Mouse (Mus musculus) hindbrain, embryonic 11.5 days (tissue): Measurements from ENCODE around the gene Bcl11b. TPM values are rescaled to one million over a fixed set of nuclear protein-coding genes. Genes with fewer than 3 reads are reported as not detected.

Experiments
- ATAC-seq: fragments of 200-750 bp; cut with Nextera tagmentation; 2 replicates; pipeline ENCODE4 v1.8.0; 2017; ENCODE audit warnings: mild to moderate bottlenecking, moderate TSS enrichment, moderate library complexity; ENCODE audit not compliant: low FRiP score
- DNase-seq: peaks from one replicate; pipeline ENCODE4 v3.0.0-alpha.2; 2015; ENCODE audit warnings: low spot score
- H3K27ac ChIP-seq: fragments of 300-500 bp; sonication (generic); 2 replicates; pipeline ENCODE4 v1.5.1; 2014; ENCODE audit warnings: mild to moderate bottlenecking, low read depth, low read length
- H3K27me3 ChIP-seq: fragments of 300-500 bp; sonication (generic); 2 replicates; pipeline ENCODE4 v1.6.1; 2014; ENCODE audit warnings: mild to moderate bottlenecking, low read length, moderate library complexity, mixed read lengths; ENCODE audit not compliant: control insufficient read depth, insufficient read depth
- H3K36me3 ChIP-seq: fragments of 300-500 bp; sonication (generic); 2 replicates; pipeline ENCODE4 v1.6.1; 2014; ENCODE audit warnings: mild to moderate bottlenecking, low read length, moderate library complexity, mixed read lengths; ENCODE audit not compliant: control insufficient read depth, insufficient read depth
- H3K4me1 ChIP-seq: fragments of 300-500 bp; sonication (generic); replicated peaks from 2 replicates; pipeline ENCODE4 v1.6.1; 2014; ENCODE audit warnings: low read length, mixed read lengths; ENCODE audit not compliant: control insufficient read depth, insufficient read depth
- H3K4me2 ChIP-seq: fragments of 300-500 bp; sonication (generic); replicated peaks from 2 replicates; pipeline ENCODE4 v1.6.1; 2014; ENCODE audit warnings: mild to moderate bottlenecking, low read depth, low read length
- H3K4me3 ChIP-seq: fragments of 300-500 bp; sonication (generic); 2 replicates; pipeline ENCODE4 v1.5.1; 2014; ENCODE audit warnings: low read depth, low read length
- H3K9ac ChIP-seq: fragments of 300-500 bp; sonication (generic); 2 replicates; pipeline ENCODE4 v1.6.1; 2014; ENCODE audit warnings: low read depth, low read length
- H3K9me3 ChIP-seq: fragments of 300-500 bp; sonication (generic); 2 replicates; pipeline ENCODE4 v1.6.1; 2016; ENCODE audit warnings: low read length; ENCODE audit not compliant: control insufficient read depth
- WGBS: fragments of 180-500 bp; shearing (Covaris S2); extraction: QIAGEN DNeasy Blood & Tissue Kit; methylation state at CpG from one replicate; pipeline ENCODE4 v1.1.7; 2014; 5-methylcytosine and 5-hydroxymethylcytosine counted together
- polyA plus RNA-seq: library from polyadenylated mRNA; unstranded; fragments of >200 nt; fragmentation: Nextera tagmentation; extraction: Ambion mirVana; gene quantifications from 2 replicates; pipeline ENCODE4 v1.2.1, GENCODE M21; 2014

The Bcl11b gene
- polyA plus RNA-seq, 1 experiment from 2014 or later = 6.8 TPM

GRCm38 (mm10) chr12:108001652-108002340, 1.6 kb downstream of the Bcl11b start:
- WGBS = 1% methylated on average over 37 of the region's 37 CpGs
- H3K9me3 ChIP-seq = no peaks in the 10 kb centered on the region
- no peak for ATAC-seq
- H3K9ac ChIP-seq = peak overlapping the region; percentile 98
- H3K4me2 ChIP-seq = peak overlapping the region; percentile 90
- DNase-seq = peak; percentile 64
- no peak overlapping the region for H3K27ac ChIP-seq
- H3K27me3 ChIP-seq = peaks cover 16% of the 10 kb centered on the region
- H3K4me3 ChIP-seq = peak overlapping the region; percentile 78
- peaks cover 7% of the 10 kb centered on the region; the same call in 1 of the 2 replicates for H3K4me1 ChIP-seq
- H3K36me3 ChIP-seq = no peaks in the 10 kb centered on the region

- Histone ChIP-seq H3K9me3 (no peaks in the 10 kb centered on the region), H3K36me3 (no peaks in the 10 kb centered on the region), H3K27me3 (peaks cover 16% of the 10 kb centered on the region), H3K4me3 (peak overlapping the region; percentile 78), H3K27ac (0 out of 2 replicates have a peak overlapping the region, but pooled peaks have one; percentile 30), H3K4me1 (peaks cover 7% of the 10 kb centered on the region; the same call in 1 of the 2 replicates), H3K4me2 (peak overlapping the region; percentile 90), H3K9ac (peak overlapping the region; percentile 31; the same call in 1 of the 2 replicates)
- DNase-seq (no peak), ATAC-seq (no peak)
- 22% methylated on average over 2 of the region's 2 CpGs for WGBS
These were observed 2.7 kb downstream of the Bcl11b start for GRCm38 (mm10) chr12:108000715-108001080.

GRCm38 (mm10) chr12:107999751-108000714, 3.4 kb downstream of the Bcl11b start:
- Histone ChIP-seq H3K4me2 (peak overlapping the region; percentile 90), H3K9me3 (no peaks in the 10 kb centered on the region), H3K4me3 (peak overlapping the region; percentile 78), H3K27me3 (peaks cover 12% of the 10 kb centered on the region; the same call in 1 of the 2 replicates), H3K4me1 (peaks cover 3% of the 10 kb centered on the region; the same call in 1 of the 2 replicates), H3K9ac (peak overlapping the region; percentile 31; the same call in 1 of the 2 replicates), H3K27ac (0 out of 2 replicates have a peak overlapping the region, but pooled peaks have one; percentile 30), H3K36me3 (no peaks in the 10 kb centered on the region)
- WGBS = 71% methylated on average over 15 of the region's 15 CpGs
- DNase-seq (no peak), ATAC-seq (no peak)

- Histone ChIP-seq H3K27ac (no peak overlapping the region), H3K36me3 (no peaks in the 10 kb centered on the region), H3K4me1 (peaks cover 2% of the 10 kb centered on the region; the same call in 1 of the 2 replicates), H3K9ac (no peak overlapping the region), H3K4me2 (no peak overlapping the region; the same call in 1 of the 2 replicates), H3K4me3 (no peak overlapping the region), H3K9me3 (no peaks in the 10 kb centered on the region), H3K27me3 (peaks cover 12% of the 10 kb centered on the region; the same call in 1 of the 2 replicates)
- ATAC-seq = no peak
- peak; percentile 92 for DNase-seq
- WGBS = 2% methylated on average over 20 of the region's 20 CpGs
These were observed 4.7 kb downstream of the Bcl11b start for GRCm38 (mm10) chr12:107998746-107999145.

- Histone ChIP-seq H3K27me3 (peaks cover 12% of the 10 kb centered on the region; the same call in 1 of the 2 replicates), H3K4me1 (peaks cover 2% of the 10 kb centered on the region; the same call in 1 of the 2 replicates), H3K9me3 (no peaks in the 10 kb centered on the region), H3K27ac (no peak overlapping the region), H3K36me3 (no peaks in the 10 kb centered on the region), H3K9ac (no peak overlapping the region), H3K4me3 (no peak overlapping the region), H3K4me2 (no peak overlapping the region)
- DNase-seq (no peak), ATAC-seq (no peak)
- WGBS = 67% methylated on average over 11 of the region's 11 CpGs
These were observed 5.5 kb downstream of the Bcl11b start for GRCm38 (mm10) chr12:107997901-107998300.

- Histone ChIP-seq H3K27me3 (peaks cover 12% of the 10 kb centered on the region; the same call in 1 of the 2 replicates), H3K9me3 (no peaks in the 10 kb centered on the region), H3K4me2 (no peak overlapping the region), H3K9ac (no peak overlapping the region), H3K27ac (no peak overlapping the region), H3K4me1 (peaks cover 2% of the 10 kb centered on the region; the same call in 1 of the 2 replicates), H3K36me3 (no peaks in the 10 kb centered on the region), H3K4me3 (no peak overlapping the region)
- ATAC-seq = no peak
- no peak for DNase-seq
- WGBS = 48% methylated on average over 3 of the region's 3 CpGs
These were observed 6.2 kb downstream of the Bcl11b start for GRCm38 (mm10) chr12:107997241-107997640.

- peaks cover 12% of the 10 kb centered on the region; the same call in 1 of the 2 replicates for H3K27me3 ChIP-seq
- H3K36me3 ChIP-seq = no peaks in the 10 kb centered on the region
- peaks cover 2% of the 10 kb centered on the region; the same call in 1 of the 2 replicates for H3K4me1 ChIP-seq
- H3K4me3 ChIP-seq = no peak overlapping the region
- WGBS = 63% methylated on average over 4 of the region's 4 CpGs
- ATAC-seq (no peak), DNase-seq (no peak)
- H3K9ac ChIP-seq = no peak overlapping the region
- no peak overlapping the region for H3K27ac ChIP-seq
- H3K4me2 ChIP-seq = no peak overlapping the region
- no peaks in the 10 kb centered on the region for H3K9me3 ChIP-seq
These were observed 6.6 kb downstream of the Bcl11b start for GRCm38 (mm10) chr12:107996773-107997172.

- no peak for ATAC-seq
- DNase-seq = no peak
- no peak overlapping the region for H3K4me3 ChIP-seq
- peaks cover 4% of the 10 kb centered on the region; the same call in 1 of the 2 replicates for H3K4me1 ChIP-seq
- H3K9ac ChIP-seq = no peak overlapping the region
- no peaks in the 10 kb centered on the region for H3K36me3 ChIP-seq
- H3K9me3 ChIP-seq = no peaks in the 10 kb centered on the region
- peaks cover 12% of the 10 kb centered on the region; the same call in 1 of the 2 replicates for H3K27me3 ChIP-seq
- WGBS = 80% methylated on average over 6 of the region's 6 CpGs
- H3K27ac ChIP-seq = no peak overlapping the region
- H3K4me2 ChIP-seq = no peak overlapping the region
These were observed 7.2 kb downstream of the Bcl11b start for GRCm38 (mm10) chr12:107996216-107996615.
